Mouse (Mus musculus) erythroblast, adult 5-6 weeks (primary cell): ENCODE data around the gene Rpl38. TPM values are rescaled to one million over a fixed set of nuclear protein-coding genes. Genes with fewer than 3 reads are reported as not detected.

Experiments used
- ATAC-seq: replicated peaks from 2 replicates; pipeline ENCODE4 v1.8.0; 2016; ENCODE audit warnings: moderate number of reproducible peaks, mild to moderate bottlenecking, moderate TSS enrichment, inconsistent platforms; ENCODE audit not compliant: poor library complexity, low FRiP score, severe bottlenecking
- total RNA-seq, 2 experiments: library from RNA; stranded (forward) in 1 of 2; stranded (reverse) in 1 of 2; fragments of 150-400 nt in 1 of 2; fragments of 200-764, 138-1000 nt in 1 of 2; gene quantifications; 2 replicates each; pipeline versions ENCODE4 v1.2.3 to v1.2.4; 2015 to 2017; ENCODE audit warnings: low replicate concordance in 2 of 2

The Rpl38 gene
- total RNA-seq, 2 experiments from 2014 or later: 282 to 369 TPM

DNA sequence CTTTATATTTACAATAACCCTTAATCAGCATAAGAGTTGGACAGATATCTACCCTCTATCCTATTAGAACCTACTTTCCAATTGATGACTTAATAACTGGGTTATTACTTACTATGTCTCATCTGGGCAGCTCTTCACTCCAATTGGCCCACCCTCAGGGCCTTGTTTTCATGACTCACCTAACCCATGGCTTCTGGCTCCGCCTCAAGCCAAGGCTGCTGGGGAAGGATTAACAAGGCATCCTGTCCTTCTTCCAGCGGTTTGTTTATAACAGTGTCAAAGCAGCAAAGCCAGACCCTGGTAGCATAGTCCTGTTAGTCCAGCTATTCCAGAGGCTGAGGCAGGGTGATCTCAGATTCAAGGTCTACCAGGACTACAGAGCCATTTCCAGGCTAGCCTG is 26.1 kb downstream of the Rpl38 start:
- no peak for ATAC-seq

DNA sequence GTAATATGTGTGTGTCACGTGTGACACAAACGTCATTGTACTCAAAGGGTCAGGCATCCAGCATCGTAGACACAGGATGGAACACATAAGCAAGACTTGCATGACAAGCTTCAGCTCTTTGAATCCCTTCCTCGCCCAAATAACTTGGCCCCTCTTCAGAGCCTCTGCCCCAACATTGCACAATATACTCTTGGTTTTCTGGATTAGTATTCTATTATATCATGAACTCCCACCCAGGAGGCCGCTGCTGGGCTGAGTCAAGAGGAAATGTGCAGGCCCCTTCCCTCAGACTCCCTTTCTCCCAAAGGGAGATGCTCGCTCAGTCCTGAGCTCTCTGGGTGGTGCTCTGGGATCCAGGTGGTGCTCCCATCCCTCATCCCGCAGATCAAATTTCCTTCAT is 30.2 kb downstream of the Rpl38 start:
- ATAC-seq: no peak

DNA sequence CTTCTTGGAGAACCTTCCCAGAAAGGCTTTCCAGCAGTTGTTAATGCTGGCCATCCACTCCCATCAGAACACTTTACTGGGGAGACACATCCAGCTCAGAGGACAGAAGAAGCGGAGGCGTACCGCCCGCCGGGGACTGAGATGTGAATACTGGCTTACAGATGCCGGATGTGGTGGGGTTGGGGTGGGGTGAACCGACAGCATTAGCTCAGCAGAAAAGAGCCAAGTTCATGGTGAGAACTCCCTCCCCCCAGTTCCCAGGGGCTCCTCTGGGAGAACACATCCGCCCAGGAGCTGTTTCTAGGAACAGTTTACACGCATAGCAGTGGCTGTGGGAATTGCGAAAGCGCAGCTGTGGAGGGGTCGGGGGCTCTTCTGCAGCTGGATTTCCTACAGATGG is 31.2 kb downstream of the Rpl38 start:
- ATAC-seq: no peak

DNA sequence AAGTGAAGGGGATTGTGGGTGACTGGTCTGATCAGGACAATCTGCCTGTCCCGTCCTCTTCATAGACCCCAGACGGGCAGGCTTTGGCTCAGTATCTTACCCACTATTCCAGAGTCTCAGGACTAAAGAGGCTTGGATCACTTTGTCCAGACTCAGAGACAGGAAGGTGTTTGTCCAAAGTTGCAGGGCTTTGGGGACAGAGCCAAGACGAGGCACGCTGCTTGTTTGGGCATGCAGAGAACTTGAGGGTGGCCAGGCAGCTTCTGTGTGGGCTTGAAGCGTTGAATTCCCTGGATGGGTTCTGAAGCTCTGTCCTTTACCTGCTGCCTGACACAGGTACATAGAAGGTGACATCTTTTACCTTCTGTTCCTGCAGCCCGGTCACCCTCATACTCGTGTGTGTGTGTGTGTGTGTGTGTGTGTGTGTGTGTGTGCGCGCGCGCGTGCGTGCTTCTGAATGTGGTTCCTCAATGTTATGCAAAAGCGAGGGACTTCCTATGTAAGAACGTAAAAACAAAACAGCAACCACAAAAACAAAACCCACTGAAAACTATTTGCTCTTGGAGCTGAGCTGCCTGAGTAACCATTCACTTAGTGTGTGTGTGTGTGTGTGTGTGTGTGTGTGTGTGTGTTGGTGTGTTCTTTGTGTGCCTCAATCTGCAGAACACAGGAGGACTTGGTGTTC is 34.1 kb downstream of the Rpl38 start:
- ATAC-seq: no peak

GRCm38 (mm10) chr11:114702996-114703361 is 34.7 kb downstream of the Rpl38 start:
- no peak for ATAC-seq

- no peak for ATAC-seq
Observed at GRCm38 (mm10) chr11:114704071-114704913, 36.0 kb downstream of the Rpl38 start.

GRCm38 (mm10) chr11:114706358-114706757 is 38.0 kb downstream of the Rpl38 start:
- ATAC-seq: no peak

DNA sequence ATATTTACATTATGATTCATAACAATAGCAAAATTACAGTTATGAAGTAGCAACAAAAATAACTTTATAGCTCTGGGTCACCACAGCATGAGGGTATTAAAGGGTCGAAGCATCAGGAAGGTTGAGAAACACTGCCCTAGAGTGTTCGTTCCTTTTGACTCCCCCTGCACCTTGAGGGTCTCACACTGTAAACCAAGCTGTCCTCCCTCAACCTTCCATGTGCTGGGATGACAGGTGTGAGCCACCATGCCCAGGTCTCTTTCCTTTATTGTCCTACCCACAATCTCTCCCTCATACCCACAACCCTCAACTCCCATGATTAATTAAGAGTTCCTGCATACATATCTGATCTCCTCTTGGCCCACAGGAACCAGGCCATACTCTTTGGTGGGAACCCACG is 43.1 kb downstream of the Rpl38 start:
- ATAC-seq: no peak

DNA sequence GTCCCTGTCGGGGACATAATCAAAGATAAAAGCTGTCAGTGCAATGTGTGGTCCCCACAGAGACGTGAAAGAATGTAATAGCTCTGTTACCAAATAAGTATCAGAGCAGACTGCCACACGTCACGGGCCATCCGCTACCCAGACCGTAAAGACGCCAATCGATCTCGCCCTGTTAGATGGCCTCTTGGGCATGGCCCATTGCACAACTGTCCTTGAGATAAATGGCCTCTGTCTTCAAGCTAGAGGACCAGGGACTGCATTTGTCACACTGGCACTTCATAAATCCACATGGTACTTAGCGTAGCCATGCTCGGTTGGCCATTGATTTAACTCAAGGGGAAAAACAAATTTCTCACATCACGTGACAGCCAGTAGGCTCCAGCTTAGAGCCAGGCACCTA is 43.5 kb downstream of the Rpl38 start:
- ATAC-seq: no peak

DNA sequence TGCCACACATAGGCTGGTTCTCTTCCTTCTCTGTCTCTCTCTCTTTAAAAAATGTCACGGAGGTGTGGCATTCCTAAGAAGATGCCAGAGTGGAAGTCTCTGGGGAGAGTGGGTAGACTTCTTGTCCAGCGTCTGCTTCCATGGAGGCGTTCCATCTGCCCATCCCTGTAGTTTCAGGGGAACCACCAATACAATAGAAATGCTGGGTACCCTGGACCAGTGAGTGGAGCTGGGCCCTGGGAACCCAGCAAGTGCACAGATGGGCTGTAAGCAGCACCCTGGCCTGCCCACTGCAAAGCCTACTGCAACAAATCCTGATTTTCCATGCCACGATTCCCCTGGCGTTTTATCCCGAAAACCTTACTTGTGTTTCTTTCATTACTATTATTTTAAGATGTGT is 46.2 kb downstream of the Rpl38 start:
- ATAC-seq: no peak

DNA sequence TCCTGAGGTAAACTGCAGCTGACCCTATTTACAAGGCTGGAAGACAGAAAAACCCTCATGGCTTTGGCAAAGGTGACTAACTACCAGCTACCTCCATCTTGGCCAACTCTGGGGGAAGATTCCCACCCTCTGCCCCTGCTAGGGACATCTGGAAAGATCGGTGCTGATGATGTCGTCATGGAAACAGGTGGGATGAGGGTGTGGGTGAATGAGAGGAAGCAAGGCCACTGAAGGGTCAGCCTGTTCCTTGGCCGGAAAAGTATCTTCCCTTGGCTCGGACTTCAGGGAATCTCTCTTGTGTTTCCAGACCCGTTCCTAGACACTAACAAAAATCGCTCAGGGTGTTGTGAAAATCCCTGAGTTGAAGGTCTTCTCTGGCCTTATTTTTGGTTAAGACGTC is 47.2 kb downstream of the Rpl38 start:
- ATAC-seq: no peak

DNA sequence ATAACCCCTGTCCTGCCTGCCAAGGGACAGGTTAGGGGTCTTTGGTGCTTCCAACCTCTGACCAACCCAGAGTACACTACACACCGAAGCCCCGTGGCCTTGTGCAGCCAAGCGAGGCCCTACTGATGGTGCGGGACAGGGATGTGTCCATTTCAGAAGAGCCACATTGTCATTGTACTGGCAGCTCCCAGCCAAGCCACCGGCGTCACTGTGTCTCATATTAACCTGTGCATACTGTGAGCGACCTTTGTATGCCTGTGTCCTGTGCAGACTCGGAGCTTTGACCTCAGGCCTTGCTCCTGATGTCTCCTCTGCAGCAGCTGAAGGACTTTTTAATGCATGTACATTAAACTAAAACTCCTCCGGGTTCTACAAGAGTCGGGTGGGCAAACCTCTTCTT is 52.2 kb downstream of the Rpl38 start:
- no peak for ATAC-seq

Other genes with a start within 250 kb of the Rpl38 start
- gene Ttyh2, start 6.9 kb downstream of the Rpl38 start, total RNA-seq (2015; ENCODE audit: low replicate concordance): 0.58 and 0.63 TPM in 2 replicates
- 0.77 and 1.8 TPM in 2 replicates for gene Ttyh2, start 6.9 kb downstream of the Rpl38 start, total RNA-seq (2017; ENCODE audit: low replicate concordance)
- not detected in 2 replicates for gene Dnaic2, start 58.9 kb downstream of the Rpl38 start, total RNA-seq (2015; ENCODE audit: low replicate concordance)
- not detected in 2 replicates for gene Dnaic2, start 58.9 kb downstream of the Rpl38 start, total RNA-seq (2017; ENCODE audit: low replicate concordance)
- 0.58 TPM in 1 of 2 replicates, not detected in the other for gene Kif19a, start 96.9 kb downstream of the Rpl38 start, total RNA-seq (2015; ENCODE audit: low replicate concordance)
- 0.70 TPM in 1 of 2 replicates, not detected in the other for gene Kif19a, start 96.9 kb downstream of the Rpl38 start, total RNA-seq (2017; ENCODE audit: low replicate concordance)
- not detected in 2 replicates for gene Btbd17, start 127.4 kb downstream of the Rpl38 start, total RNA-seq (2015; ENCODE audit: low replicate concordance)
- gene Btbd17, start 127.4 kb downstream of the Rpl38 start, total RNA-seq (2017; ENCODE audit: low replicate concordance): not detected in 2 replicates
- gene Gpr142, start 130.4 kb downstream of the Rpl38 start, total RNA-seq (2015; ENCODE audit: low replicate concordance): not detected in 2 replicates
- gene Gpr142, start 130.4 kb downstream of the Rpl38 start, total RNA-seq (2017; ENCODE audit: low replicate concordance): not detected in 2 replicates
- 0.77 TPM in 1 of 2 replicates, not detected in the other for gene Gprc5c, start 182.6 kb downstream of the Rpl38 start, total RNA-seq (2015; ENCODE audit: low replicate concordance)
- 0.09 TPM in 1 of 2 replicates, not detected in the other for gene Gprc5c, start 182.6 kb downstream of the Rpl38 start, total RNA-seq (2017; ENCODE audit: low replicate concordance)
- gene Cd300a, start 221.5 kb downstream of the Rpl38 start, total RNA-seq (2015; ENCODE audit: low replicate concordance): 3.8 and 4.8 TPM in 2 replicates
- gene Cd300a, start 221.5 kb downstream of the Rpl38 start, total RNA-seq (2017; ENCODE audit: low replicate concordance): 3.7 and 7.1 TPM in 2 replicates